Mouse (Mus musculus) adrenal gland, postnatal 25 days (tissue): ENCODE measurements around the gene Prkce. TPM values are rescaled to one million over a fixed set of nuclear protein-coding genes. Genes with fewer than 3 reads are reported as not detected.

Experiments used
- DNase-seq: peaks from one replicate; pipeline ENCODE4 v3.0.0; 2021; ENCODE audit warnings: mixed read lengths
- long read RNA-seq: library from polyadenylated mRNA; stranded (forward); transcript quantifications from one replicate; pipeline ENCODE4 v2.0.0, GENCODE M21; 2021
- total RNA-seq: library from RNA; stranded (reverse); gene quantifications from 2 replicates; pipeline ENCODE4 v1.2.3, GENCODE M21; 2021

Gene Prkce
- total RNA-seq: 22.8 and 25.8 TPM in 2 replicates
- long read RNA-seq, full-length matches to known transcripts: 2 of 10 reads
- long read RNA-seq, partial matches to known transcripts: 4 of 10 reads
- long read RNA-seq, other reads (novel, unspliced or antisense): 4 of 10 reads

GRCm38 (mm10) chr17:86167320-86168230, at the start of gene Prkce:
Prkce (plus strand) TSS chr17:86167785.
- peak; percentile 84 for DNase-seq

DNA sequence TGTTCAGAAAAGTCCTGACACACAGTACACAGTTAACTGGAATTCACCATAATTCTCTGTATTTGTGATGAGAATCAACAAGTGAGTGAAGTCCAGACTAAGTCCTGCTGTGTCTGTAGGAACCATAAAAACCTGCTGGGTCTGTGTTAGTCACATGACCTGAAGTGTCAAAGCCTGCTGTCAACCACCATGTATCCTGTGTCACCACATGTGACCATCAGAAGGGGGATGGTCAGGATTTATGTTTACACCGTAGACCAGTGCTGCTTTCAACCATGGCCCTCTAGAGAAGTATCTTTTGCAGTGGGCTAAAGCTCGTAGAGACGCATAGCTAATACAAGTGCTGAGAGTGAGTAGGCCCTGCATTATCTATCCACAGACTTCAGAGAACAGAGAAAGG, 44.4 kb upstream of the Prkce start:
- no peak for DNase-seq

DNA sequence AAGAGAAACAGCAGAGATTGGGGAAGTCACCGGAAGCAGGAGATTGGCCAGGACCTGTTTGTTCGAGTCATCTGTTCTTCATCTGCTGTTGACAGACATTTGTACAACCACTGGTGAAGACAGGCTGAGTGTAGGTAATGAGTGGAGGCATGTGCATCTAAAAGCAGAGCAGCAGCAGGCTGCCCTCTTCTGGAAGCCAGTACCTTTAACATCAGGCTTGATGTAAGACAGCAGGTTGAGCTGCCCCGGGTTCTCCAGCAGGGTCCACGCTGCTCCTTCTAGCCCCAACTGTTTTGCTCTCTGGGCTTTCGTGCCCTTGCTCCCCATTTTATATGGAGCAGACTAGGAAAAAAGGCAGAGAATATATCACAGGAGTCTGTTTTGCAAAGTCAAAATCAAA, 41.7 kb upstream of the Prkce start:
- no peak for DNase-seq

DNA sequence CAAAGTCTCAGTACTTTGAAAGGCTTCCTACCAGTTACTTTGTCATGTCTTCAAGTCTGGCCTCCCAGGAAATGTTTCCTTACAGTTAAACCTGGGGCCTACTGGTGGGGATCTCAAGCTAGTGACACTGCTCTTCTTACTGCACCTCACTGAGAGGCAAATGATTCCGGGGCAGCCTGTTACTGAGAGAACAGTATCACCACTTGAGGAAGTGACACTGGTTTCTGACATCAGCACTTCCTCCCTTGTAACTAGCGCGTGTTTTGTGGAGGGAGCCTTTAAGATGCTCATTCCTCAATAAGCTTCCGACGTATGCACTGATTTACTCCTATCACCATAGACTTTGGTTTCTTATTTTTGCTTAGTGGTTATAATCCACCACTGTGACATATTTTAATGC, 39.4 kb upstream of the Prkce start:
- DNase-seq: no peak

DNA sequence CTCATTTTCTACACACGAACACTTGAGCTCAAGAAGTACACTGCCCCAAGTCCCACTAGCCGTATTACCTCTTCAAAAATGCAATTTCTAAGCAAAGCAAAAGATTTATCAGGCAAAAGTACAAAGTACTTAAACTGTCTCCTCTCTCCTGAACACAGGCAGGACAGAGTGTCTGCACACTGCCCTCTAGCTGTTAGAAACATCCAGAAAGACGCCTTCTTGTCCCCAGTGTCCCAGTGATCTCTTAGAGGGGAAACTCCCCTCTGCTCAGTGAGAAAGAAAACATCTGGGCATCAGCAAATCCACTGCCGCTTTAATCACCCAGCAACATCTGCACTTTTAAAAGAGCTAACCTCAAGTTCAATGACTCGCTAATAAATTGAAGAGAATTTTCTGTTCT, 35.1 kb upstream of the Prkce start:
- DNase-seq: no peak

DNA sequence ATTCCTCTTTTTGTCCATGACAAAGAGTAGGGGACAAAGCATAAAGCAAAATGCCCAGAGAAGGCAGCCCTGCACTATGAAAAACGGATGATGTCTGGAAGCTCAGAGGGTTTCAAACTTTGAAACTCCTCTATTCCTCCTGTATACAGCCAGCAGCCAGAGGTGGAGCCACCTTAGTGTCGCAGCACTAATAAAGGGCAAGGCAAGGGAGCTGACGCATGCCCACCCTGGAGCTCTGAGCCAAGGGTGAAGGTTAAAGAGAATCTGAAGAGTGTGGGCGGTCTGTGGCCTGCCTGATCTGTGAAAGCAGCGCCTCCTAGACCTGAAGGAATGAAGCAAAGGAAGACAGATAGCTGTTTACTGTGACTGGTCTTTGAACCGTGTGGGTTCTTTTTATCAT, 33.1 kb upstream of the Prkce start:
- peak; percentile 18 for DNase-seq

GRCm38 (mm10) chr17:86135835-86136234, 31.8 kb upstream of the Prkce start:
- DNase-seq: no peak

DNA sequence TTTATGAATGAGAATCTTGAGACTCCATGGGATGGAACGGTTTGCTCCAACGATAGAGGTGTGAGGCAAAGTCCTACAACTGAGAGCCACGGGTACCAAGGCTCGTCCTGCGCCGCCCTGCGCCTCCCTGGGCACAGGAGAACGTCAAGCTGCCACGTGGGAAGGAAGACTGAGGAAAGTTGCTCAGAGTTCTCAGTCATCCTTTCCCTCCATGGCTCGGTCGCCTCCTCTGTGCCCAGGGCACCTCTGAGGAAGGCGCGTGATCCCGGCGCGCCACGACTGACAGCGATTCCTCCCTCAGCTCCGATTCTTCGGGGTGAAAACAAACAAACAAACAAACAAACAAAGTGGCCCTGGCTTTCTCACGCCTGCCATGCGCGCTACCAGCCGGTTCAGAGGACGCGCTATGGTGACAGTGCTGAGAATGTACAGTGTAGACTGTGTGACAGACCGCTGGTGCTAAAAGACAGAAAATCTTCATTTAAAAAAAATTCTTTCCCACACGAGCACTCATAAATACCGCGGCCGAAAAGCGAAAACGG, 23.0 kb upstream of the Prkce start:
- DNase-seq: peak; percentile 18

GRCm38 (mm10) chr17:86145079-86145951, 22.3 kb upstream of the Prkce start, which contains the start of gene Srbd1:
Srbd1 (minus strand) TSS chr17:86145175.
- peak; percentile 93 for DNase-seq

DNA sequence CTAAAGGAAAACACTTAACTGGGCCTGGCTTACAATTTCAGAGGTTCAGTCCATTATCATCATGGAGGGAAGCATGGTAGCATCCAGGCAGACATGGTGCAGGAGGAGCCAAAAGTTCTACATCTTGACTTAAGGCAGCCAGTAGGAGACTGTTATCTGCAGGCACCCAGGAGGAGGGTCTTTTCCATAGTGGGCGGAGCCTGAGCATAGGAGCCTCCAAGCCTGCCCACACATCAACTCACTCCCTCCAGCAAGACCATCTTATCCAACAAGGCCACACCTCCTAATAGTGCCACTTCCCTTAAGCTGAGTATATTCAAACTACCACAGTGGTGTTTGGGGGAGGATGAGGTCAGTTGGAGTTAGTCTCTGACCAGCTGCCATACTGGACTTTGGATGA, 17.9 kb upstream of the Prkce start:
- DNase-seq: no peak

GRCm38 (mm10) chr17:86150867-86151348, 16.7 kb upstream of the Prkce start:
- peak; percentile 56 for DNase-seq

DNA sequence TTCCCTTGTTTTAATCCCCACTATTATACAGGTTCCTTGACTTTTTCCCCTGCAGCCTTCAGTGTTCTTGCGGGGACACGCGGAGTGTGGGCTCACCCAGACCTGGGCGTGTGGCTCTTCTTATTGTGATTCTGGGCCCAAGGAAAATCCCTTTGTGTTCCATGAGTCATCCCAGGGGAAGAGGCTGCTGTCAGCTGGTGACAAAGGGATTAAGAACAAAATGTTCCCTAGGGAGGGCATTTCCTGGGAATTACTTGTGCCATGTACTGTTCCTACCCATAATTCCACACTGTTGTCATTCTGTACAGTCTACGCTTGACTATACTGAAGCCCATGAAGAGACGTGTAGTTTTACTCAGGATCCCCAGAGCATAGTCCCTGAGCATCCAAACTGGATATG, 10.6 kb upstream of the Prkce start:
- no peak for DNase-seq

DNA sequence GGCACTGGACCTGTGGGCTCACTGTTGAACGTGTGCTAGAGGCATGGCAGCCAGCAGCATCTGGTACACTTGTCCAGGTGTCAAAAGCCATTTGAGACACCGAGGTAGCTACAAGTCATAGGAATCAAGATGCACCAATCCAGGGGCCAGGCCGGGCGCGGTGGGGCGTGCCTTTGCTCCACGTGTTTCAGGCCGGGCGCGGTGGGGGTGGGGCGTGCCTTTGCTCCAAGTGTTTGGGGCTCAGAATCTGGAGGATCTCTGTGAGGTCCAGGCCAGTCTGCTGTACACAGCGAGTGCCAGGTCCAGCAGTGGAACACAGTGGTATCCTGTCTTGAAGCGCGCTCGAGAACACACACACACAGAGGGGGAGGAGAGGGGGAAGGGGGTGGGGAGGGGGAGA, 4.9 kb upstream of the Prkce start:
- DNase-seq: no peak

GRCm38 (mm10) chr17:86164416-86164815, 3.2 kb upstream of the Prkce start:
- DNase-seq: no peak

DNA sequence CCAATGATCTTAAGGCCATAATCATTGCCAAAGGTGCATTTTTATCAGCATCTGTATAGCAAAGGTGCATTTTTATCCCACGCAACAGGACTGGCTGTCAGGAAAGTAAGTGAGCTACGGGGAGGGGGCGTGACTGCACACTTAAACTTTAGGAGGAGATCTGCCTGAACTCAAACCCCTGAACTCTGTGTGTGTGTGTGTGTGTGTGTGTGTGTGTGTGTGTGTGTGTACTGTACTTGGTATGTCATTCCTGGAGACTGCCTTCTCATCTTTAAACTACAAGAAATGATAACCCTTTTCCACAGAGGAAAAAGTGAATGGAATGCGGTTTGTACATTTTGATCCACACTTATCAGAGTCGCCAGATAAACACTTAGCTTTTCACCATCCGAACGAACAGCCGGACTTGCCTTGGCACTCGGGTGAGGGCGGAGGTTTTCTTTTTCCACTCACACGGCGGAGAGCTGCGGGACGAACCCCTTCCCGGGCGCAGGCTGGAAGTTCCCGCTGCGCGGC, 1.5 kb upstream of the Prkce start:
- no peak for DNase-seq

GRCm38 (mm10) chr17:86166567-86167319, 842 bp upstream of the Prkce start:
- DNase-seq: peak; percentile 89

DNA sequence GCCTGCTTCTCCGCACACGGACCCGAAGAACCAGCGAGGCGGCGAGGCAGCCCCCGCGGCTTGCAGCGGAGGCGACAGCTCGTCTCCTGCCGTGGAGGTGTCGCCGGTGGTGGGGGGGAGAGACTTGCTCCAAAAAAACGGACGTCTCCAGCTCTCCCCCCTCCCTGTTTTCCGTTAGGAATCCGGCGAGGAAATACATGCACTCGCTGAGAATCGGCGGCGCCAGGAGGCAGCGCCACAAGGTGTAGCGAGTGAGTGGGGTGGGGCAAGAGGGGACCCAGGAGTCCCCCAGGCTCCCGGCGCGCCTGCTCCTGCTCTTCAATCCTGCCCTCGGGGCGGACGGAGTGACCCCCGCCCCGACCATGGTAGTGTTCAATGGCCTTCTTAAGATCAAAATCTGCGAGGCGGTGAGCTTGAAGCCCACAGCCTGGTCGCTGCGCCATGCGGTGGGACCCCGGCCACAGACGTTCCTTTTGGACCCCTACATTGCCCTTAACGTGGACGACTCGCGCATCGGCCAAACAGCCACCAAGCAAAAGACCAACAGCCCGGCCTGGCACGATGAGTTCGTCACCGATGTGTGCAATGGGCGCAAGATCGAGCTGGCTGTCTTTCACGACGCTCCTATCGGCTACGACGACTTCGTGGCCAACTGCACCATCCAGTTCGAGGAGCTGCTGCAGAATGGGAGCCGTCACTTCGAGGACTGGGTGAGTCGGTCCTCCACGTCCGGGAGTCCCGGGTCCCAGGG, 821 bp downstream of the Prkce start:
- DNase-seq: peak; percentile 42

DNA sequence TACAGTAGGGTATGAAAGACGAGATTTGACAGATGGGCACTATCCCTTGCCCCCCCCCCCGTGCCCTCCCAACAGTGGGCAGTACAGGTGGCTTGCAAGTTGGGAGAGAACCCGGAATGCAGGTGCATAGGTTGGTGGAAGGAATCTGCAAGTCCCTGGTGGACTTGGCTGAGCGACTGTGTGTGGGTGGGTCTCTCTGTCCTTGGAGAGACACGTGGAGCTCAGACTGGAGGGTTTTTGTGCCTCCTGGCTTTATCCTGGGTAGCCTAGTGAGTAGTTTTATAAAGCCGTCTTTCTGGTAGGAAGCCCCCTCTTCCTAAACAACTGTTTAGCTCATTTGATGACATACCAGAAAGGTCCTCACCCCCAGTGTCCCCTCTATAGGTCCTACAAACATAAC, 1.5 kb downstream of the Prkce start:
- no peak for DNase-seq

DNA sequence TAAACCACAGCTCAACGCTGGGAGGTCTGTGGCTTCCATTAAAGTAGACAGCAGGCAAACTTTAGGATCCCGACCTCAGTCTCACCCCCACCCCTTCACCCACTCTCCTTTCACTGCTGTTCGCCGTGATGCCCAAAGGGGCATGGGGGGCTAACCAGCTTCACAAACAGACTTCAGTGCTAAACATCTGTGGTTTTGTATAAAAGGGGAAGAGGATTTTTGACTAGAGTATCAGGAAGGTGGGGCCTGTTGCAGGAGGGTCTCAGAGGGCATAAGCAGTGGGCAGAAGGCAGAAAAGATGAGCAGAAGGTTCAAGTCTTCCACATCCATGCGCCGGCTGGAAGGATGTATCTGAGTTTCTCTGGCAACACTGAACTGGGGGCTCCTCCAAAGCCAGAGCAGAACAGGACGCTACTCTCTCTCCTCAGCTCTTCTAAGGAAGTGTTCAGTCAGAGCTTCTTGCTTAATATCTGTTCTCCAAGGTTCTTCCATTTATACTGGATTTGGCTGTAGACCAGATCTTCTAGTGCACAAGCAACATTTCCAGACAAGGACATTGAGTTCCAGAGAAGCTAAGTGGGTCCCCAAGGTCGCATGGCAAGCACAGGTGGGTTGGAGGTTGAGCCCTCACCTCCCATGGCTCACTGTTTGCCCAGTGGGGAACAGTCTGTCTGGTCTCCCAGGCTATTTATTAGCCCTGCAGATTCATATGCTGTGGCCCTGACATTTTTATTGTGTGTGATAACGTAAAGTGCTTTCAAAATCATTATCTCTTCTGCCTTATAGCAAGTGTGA, 2.8 kb downstream of the Prkce start:
- no peak for DNase-seq

- no peak for DNase-seq
Observed at GRCm38 (mm10) chr17:86175516-86175915, 7.9 kb downstream of the Prkce start.
